Mouse (Mus musculus): ENCODE measurements around the gene Prmt1.

The Prmt1 gene

GRCm38 (mm10) chr7:45012824-45013223 lies 26.5 kb upstream of the Prmt1 start:
- DNase-seq (ENCODE audit: low spot score), result no peak

- DNase-seq (ENCODE audit: low spot score), result no peak
These were observed 25.6 kb upstream of the Prmt1 start for GRCm38 (mm10) chr7:45012011-45012410.

GRCm38 (mm10) chr7:45008411-45008810 lies 22.0 kb upstream of the Prmt1 start:
- DNase-seq (ENCODE audit: low spot score), result no peak

- no peak for DNase-seq (ENCODE audit: low spot score)
These were observed 21.5 kb upstream of the Prmt1 start for GRCm38 (mm10) chr7:45007846-45008245.

GRCm38 (mm10) chr7:45007141-45007540 lies 20.8 kb upstream of the Prmt1 start:
- no peak for DNase-seq (ENCODE audit: low spot score)

- no peak for DNase-seq (ENCODE audit: low spot score)
These were observed 20.1 kb upstream of the Prmt1 start for GRCm38 (mm10) chr7:45006503-45006902.

- DNase-seq (ENCODE audit: low spot score), result no peak
These were observed 19.1 kb upstream of the Prmt1 start for GRCm38 (mm10) chr7:45005321-45005992.

GRCm38 (mm10) chr7:45004546-45004945 lies 18.2 kb upstream of the Prmt1 start:
- DNase-seq (ENCODE audit: low spot score), result no peak

GRCm38 (mm10) chr7:45002440-45002839 lies 16.1 kb upstream of the Prmt1 start:
- no peak for DNase-seq (ENCODE audit: low spot score)

GRCm38 (mm10) chr7:45000539-45001114 lies 14.3 kb upstream of the Prmt1 start:
- DNase-seq (ENCODE audit: low spot score), result no peak

- no peak for DNase-seq (ENCODE audit: low spot score)
These were observed 13.4 kb upstream of the Prmt1 start for GRCm38 (mm10) chr7:44999753-45000152.

- DNase-seq (ENCODE audit: low spot score), result no peak
These were observed 12.2 kb upstream of the Prmt1 start, which contains the start of gene Bcl2l12 for GRCm38 (mm10) chr7:44998501-44998955. Bcl2l12 (minus strand) TSS chr7:44998712.

GRCm38 (mm10) chr7:44997940-44998428 lies 11.6 kb upstream of the Prmt1 start:
- DNase-seq (ENCODE audit: low spot score), result no peak

- DNase-seq (ENCODE audit: low spot score), result peak; percentile 96
These were observed 11.0 kb upstream of the Prmt1 start, which contains the start of gene Irf3 for GRCm38 (mm10) chr7:44997231-44997939. Irf3 (plus strand) TSS chr7:44997648.

- no peak for DNase-seq (ENCODE audit: low spot score)
These were observed 10.3 kb upstream of the Prmt1 start for GRCm38 (mm10) chr7:44996672-44997071.

- no peak for DNase-seq (ENCODE audit: low spot score)
These were observed 731 bp upstream of the Prmt1 start for GRCm38 (mm10) chr7:44986879-44987718.

- peak; percentile 83 for DNase-seq (ENCODE audit: low spot score)
These were observed 675 bp downstream of the Prmt1 start for GRCm38 (mm10) chr7:44985595-44986191.

- DNase-seq (ENCODE audit: low spot score), result no peak
These were observed 1.6 kb downstream of the Prmt1 start for GRCm38 (mm10) chr7:44984833-44985164.

GRCm38 (mm10) chr7:44983944-44984832 lies 2.2 kb downstream of the Prmt1 start:
- DNase-seq (ENCODE audit: low spot score), result no peak

GRCm38 (mm10) chr7:44983085-44983484 lies 3.3 kb downstream of the Prmt1 start:
- DNase-seq (ENCODE audit: low spot score), result peak; percentile 74

GRCm38 (mm10) chr7:44981539-44981938 lies 4.8 kb downstream of the Prmt1 start:
- no peak for DNase-seq (ENCODE audit: low spot score)
